Mouse (Mus musculus): ENCODE measurements at regions not wholly inside any gene's neighbourhood (a gene's known extent, or its start where the extent isn't known, plus 50 kb on each side); places are given as distances from the start of the nearest gene placed in this dataset.
"Not testable (repeated sequence)": the region's sequence is repeated elsewhere in the genome, so short reads cannot be mapped to it uniquely, and the experiment has no call there.

- no peak for DNase-seq (ENCODE audit: low read depth, low spot score)
Measured at GRCm38 (mm10) chr7:39727935-39728557, 210.5 kb downstream of the Zfp619 start.

GRCm38 (mm10) chr7:39728930-39729329, 211.4 kb downstream of the Zfp619 start:
- DNase-seq (ENCODE audit: low read depth, low spot score), result no peak

- peak; percentile 9 for DNase-seq (ENCODE audit: low read depth, low spot score)
Measured at GRCm38 (mm10) chr7:39729723-39730122, 212.2 kb downstream of the Zfp619 start.

- no peak for DNase-seq (ENCODE audit: low read depth, low spot score)
Measured at GRCm38 (mm10) chr7:39732790-39733189, 215.2 kb downstream of the Zfp619 start.

- not testable (repeated sequence) for DNase-seq (ENCODE audit: low read depth, low spot score)
Measured at GRCm38 (mm10) chr7:39748395-39748794, 230.8 kb downstream of the Zfp619 start.

- peak; percentile 10 for DNase-seq (ENCODE audit: low read depth, low spot score)
Measured at GRCm38 (mm10) chr7:39750448-39750847, 232.9 kb downstream of the Zfp619 start.

GRCm38 (mm10) chr7:39764366-39764765, 246.8 kb downstream of the Zfp619 start:
- no peak for DNase-seq (ENCODE audit: low read depth, low spot score)

- no peak for DNase-seq (ENCODE audit: low read depth, low spot score)
Measured at GRCm38 (mm10) chr7:39765094-39765493, 247.5 kb downstream of the Zfp619 start.

- no peak for DNase-seq (ENCODE audit: low read depth, low spot score)
Measured at GRCm38 (mm10) chr7:39773291-39773690, 255.7 kb downstream of the Zfp619 start.

- DNase-seq (ENCODE audit: low read depth, low spot score), result peak; percentile 61
Measured at GRCm38 (mm10) chr7:39789321-39789720, 271.8 kb downstream of the Zfp619 start.

GRCm38 (mm10) chr7:39789880-39790279, 272.3 kb downstream of the Zfp619 start:
- DNase-seq (ENCODE audit: low read depth, low spot score), result no peak

- DNase-seq (ENCODE audit: low read depth, low spot score), result peak; percentile 61
Measured at GRCm38 (mm10) chr7:39794751-39795150, 277.2 kb downstream of the Zfp619 start.

- DNase-seq (ENCODE audit: low read depth, low spot score), result peak; percentile 87
Measured at GRCm38 (mm10) chr7:39804276-39804675, 286.7 kb downstream of the Zfp619 start.

GRCm38 (mm10) chr7:39818036-39818435, 300.5 kb downstream of the Zfp619 start:
- DNase-seq (ENCODE audit: low read depth, low spot score), result no peak

- DNase-seq (ENCODE audit: low read depth, low spot score), result no peak
Measured at GRCm38 (mm10) chr7:39822550-39823178, 305.1 kb downstream of the Zfp619 start.

GRCm38 (mm10) chr7:39828378-39828777, 310.8 kb downstream of the Zfp619 start:
- DNase-seq (ENCODE audit: low read depth, low spot score), result no peak

GRCm38 (mm10) chr7:39830831-39831230, 313.3 kb downstream of the Zfp619 start:
- no peak for DNase-seq (ENCODE audit: low read depth, low spot score)

- DNase-seq (ENCODE audit: low read depth, low spot score), result no peak
Measured at GRCm38 (mm10) chr7:39841988-39842387, 324.4 kb downstream of the Zfp619 start.

- DNase-seq (ENCODE audit: low read depth, low spot score), result peak; percentile 81
Measured at GRCm38 (mm10) chr7:39847914-39848782, 330.6 kb downstream of the Zfp619 start.

- no peak for DNase-seq (ENCODE audit: low read depth, low spot score)
Measured at GRCm38 (mm10) chr7:39857301-39857700, 339.7 kb downstream of the Zfp619 start.

- no peak for DNase-seq (ENCODE audit: low read depth, low spot score)
Measured at GRCm38 (mm10) chr7:39862835-39863234, 345.3 kb downstream of the Zfp619 start.

GRCm38 (mm10) chr7:39864130-39864529, 346.6 kb downstream of the Zfp619 start:
- no peak for DNase-seq (ENCODE audit: low read depth, low spot score)

All from brain, adult 2 months (tissue).